Mouse (Mus musculus): ENCODE results near the gene Kif5c. TPM values are rescaled to one million over a fixed set of nuclear protein-coding genes. Genes with fewer than 3 reads are reported as not detected.

Gene Kif5c
- polyA plus RNA-seq, 1 experiment, result 0.20 TPM

- Histone ChIP-seq H3K4me1 (ENCODE audit: control insufficient read depth, insufficient read depth, insufficient read length, low read length) (no peaks in the 10 kb centered on the region), H3K27ac (replicated peaks; ENCODE audit: low read depth, low read length) (no peak overlapping the region), H3K4me3 (ENCODE audit: insufficient read depth, low read depth, low read length) (no peak overlapping the region)
Observed at GRCm38 (mm10) chr2:49712336-49712887, 93.3 kb downstream of the Kif5c start.

DNA sequence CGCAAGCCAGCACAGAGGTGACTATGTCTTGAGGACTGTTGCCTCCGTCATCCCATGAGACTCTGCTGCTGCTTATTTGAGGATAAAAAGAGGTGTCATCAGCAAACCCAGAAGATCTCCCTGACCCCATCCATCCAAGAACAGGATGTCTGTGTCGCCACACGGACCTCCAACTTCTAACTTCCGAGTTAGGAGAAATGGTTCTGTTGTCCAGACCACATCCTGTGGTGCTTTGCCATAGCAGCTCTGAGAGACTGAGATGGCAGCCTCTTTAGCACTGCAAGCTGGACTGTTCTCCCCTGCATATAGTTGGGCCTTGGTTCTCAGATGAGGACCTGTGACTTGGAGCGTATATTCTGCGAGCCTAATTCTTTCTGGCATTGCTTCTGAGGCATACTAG, 97.4 kb downstream of the Kif5c start:
- H3K4me3 ChIP-seq (ENCODE audit: insufficient read depth, low read depth, low read length), result no peak overlapping the region
- no peaks in the 10 kb centered on the region for H3K4me1 ChIP-seq (ENCODE audit: control insufficient read depth, insufficient read depth, insufficient read length, low read length)
- no peak overlapping the region for H3K27ac ChIP-seq (replicated peaks; ENCODE audit: low read depth, low read length)

- Histone ChIP-seq H3K27ac (replicated peaks; ENCODE audit: low read depth, low read length) (no peak overlapping the region), H3K4me1 (ENCODE audit: control insufficient read depth, insufficient read depth, insufficient read length, low read length) (no peaks in the 10 kb centered on the region), H3K4me3 (ENCODE audit: insufficient read depth, low read depth, low read length) (no peak overlapping the region)
Observed at GRCm38 (mm10) chr2:49717437-49718116, 98.5 kb downstream of the Kif5c start.

DNA sequence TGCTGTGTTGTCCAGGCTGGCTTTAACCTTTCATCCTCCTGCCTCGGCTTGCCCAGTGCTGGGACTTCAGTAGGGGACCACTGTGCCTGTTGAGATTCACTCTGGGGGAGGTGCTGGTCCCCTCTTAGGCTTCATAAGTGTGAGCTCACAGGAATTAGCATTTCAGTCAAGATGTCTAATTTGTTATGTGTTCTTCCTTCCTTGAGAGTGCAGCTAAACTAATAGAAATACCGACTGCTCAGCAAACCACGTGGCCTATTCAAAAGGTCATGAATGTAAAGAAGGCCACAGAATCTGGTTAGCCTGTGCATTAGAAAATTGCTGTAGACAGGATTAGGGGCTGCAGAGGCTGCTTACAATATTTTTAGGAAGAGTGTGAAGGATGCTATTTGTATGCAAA, 99.4 kb downstream of the Kif5c start:
- H3K4me3 ChIP-seq (ENCODE audit: insufficient read depth, low read depth, low read length), result no peak overlapping the region
- H3K4me1 ChIP-seq (ENCODE audit: control insufficient read depth, insufficient read depth, insufficient read length, low read length), result no peaks in the 10 kb centered on the region
- no peak overlapping the region for H3K27ac ChIP-seq (replicated peaks; ENCODE audit: low read depth, low read length)

DNA sequence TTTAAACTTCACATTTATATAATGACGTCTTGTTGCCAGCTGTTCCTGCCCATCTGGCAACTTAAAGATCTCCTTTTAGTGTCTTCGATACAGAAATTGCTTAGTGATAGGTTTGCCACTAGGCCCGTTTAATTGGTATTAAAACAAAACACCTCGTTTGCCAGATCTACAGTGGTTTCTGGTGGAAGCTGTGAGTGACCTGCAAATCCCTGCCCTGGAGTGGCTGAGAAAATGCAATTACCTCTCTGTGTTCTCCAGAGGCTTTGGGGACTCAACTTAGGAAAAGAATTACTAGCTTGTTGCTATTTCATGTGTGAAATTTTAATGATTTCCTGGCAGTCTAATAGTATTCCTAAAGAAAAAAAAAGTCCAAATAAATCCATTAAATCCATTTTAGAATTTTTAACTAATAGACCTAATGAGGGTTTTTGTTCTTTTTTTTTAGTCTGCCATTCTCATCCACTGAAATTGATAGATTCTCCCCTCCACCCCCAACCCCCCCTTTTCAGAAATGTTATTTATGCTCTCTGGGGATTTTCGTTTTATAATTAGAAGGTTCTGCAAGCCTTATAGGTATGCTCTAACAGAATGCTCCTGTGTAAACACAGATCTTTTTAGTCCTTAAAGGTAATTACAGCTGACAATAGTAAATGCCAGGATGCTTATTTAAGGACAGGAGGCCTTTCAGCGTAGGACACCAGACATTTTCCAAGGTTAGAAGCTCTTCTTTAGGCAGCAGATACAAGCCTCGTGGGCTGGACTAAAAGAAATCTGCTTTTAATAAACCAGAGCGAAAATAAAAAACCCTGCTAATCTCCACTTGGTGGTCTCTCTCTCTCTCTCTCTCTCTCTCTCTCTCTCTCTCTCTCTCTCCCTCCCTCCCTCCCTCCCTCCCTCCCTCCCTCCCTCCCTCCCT, 100.1 kb downstream of the Kif5c start:
- Histone ChIP-seq H3K27ac (replicated peaks; ENCODE audit: low read depth, low read length) (no peak overlapping the region), H3K4me1 (ENCODE audit: control insufficient read depth, insufficient read depth, insufficient read length, low read length) (no peaks in the 10 kb centered on the region), H3K4me3 (ENCODE audit: insufficient read depth, low read depth, low read length) (no peak overlapping the region)

GRCm38 (mm10) chr2:49719854-49720253, 100.8 kb downstream of the Kif5c start:
- Histone ChIP-seq H3K27ac (replicated peaks; ENCODE audit: low read depth, low read length) (no peak overlapping the region), H3K4me3 (ENCODE audit: insufficient read depth, low read depth, low read length) (no peak overlapping the region)

GRCm38 (mm10) chr2:49720343-49720742, 101.2 kb downstream of the Kif5c start:
- no peak overlapping the region for H3K27ac ChIP-seq (replicated peaks; ENCODE audit: low read depth, low read length)
- H3K4me3 ChIP-seq (ENCODE audit: insufficient read depth, low read depth, low read length), result no peak overlapping the region
- H3K4me1 ChIP-seq (ENCODE audit: control insufficient read depth, insufficient read depth, insufficient read length, low read length), result no peaks in the 10 kb centered on the region

More at GRCm38 (mm10) chr2:49719854-49720253, 100.8 kb downstream of the Kif5c start:
- no peaks in the 10 kb centered on the region for H3K4me1 ChIP-seq (ENCODE audit: control insufficient read depth, insufficient read depth, insufficient read length, low read length)

GRCm38 (mm10) chr2:49722331-49722730, 103.2 kb downstream of the Kif5c start:
- Histone ChIP-seq H3K4me3 (ENCODE audit: insufficient read depth, low read depth, low read length) (no peak overlapping the region), H3K27ac (replicated peaks; ENCODE audit: low read depth, low read length) (no peak overlapping the region), H3K4me1 (ENCODE audit: control insufficient read depth, insufficient read depth, insufficient read length, low read length) (no peaks in the 10 kb centered on the region)

DNA sequence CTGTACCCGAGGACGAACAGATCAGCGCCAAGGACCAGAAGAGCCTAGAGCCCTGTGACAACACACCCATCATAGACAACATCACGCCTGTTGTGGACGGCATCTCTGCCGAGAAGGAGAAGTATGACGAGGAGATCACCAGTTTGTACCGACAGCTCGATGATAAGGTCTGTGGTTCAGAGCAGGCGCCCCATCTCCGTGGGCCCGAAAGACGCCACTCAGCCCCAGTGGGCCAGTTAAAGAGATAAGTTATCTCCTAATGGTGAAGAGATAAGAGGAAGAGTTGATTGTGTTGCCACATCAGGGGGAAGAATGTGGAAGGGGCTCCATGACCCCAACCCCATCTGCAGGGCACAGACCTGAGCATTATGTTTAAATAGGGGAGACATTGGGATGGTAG, 103.9 kb downstream of the Kif5c start:
- H3K27ac ChIP-seq (replicated peaks; ENCODE audit: low read depth, low read length), result no peak overlapping the region
- no peak overlapping the region for H3K4me3 ChIP-seq (ENCODE audit: insufficient read depth, low read depth, low read length)
- H3K4me1 ChIP-seq (ENCODE audit: control insufficient read depth, insufficient read depth, insufficient read length, low read length), result no peaks in the 10 kb centered on the region

DNA sequence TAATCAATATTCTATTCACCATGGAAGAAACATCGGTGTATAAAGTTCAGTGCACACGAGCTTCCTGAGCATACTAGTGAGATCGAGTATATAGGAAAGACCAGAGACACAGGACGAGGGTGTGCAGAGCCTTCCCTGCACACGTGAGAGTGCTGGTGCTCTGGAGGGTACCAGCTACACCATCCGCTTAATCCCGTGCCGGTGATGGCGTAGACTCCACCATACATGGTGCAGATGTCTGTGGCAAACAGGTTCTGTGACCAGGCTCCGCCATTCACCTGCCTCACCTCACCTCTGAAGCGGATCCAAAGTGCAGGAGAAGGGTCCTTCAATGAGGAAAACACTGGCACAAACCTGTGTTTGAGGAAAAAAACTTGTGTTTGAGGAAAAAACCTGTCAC, 107.6 kb downstream of the Kif5c start:
- Histone ChIP-seq H3K4me1 (ENCODE audit: control insufficient read depth, insufficient read depth, insufficient read length, low read length) (no peaks in the 10 kb centered on the region), H3K27ac (replicated peaks; ENCODE audit: low read depth, low read length) (no peak overlapping the region), H3K4me3 (ENCODE audit: insufficient read depth, low read depth, low read length) (no peak overlapping the region)

GRCm38 (mm10) chr2:49727199-49727598, 108.1 kb downstream of the Kif5c start:
- Histone ChIP-seq H3K4me1 (ENCODE audit: control insufficient read depth, insufficient read depth, insufficient read length, low read length) (no peaks in the 10 kb centered on the region), H3K27ac (replicated peaks; ENCODE audit: low read depth, low read length) (no peak overlapping the region), H3K4me3 (ENCODE audit: insufficient read depth, low read depth, low read length) (no peak overlapping the region)

DNA sequence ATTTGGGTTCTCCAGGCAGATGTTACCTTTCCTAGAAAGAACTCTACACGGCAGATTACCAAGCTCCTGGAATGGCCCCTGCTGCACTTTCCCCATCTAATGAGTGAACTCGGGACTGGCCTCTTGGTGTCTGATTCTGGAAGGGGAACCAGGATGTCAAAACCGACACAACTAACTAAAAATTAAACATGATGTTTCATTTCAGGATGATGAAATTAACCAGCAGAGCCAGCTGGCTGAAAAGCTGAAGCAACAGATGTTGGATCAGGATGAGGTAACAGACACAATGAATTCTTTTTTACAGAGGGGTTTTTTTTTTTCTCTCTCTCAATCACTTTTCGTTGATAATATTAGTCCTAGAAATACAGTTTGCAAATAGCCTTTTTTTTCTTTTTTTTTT, 108.6 kb downstream of the Kif5c start:
- Histone ChIP-seq H3K27ac (replicated peaks; ENCODE audit: low read depth, low read length) (no peak overlapping the region), H3K4me3 (ENCODE audit: insufficient read depth, low read depth, low read length) (no peak overlapping the region)

DNA sequence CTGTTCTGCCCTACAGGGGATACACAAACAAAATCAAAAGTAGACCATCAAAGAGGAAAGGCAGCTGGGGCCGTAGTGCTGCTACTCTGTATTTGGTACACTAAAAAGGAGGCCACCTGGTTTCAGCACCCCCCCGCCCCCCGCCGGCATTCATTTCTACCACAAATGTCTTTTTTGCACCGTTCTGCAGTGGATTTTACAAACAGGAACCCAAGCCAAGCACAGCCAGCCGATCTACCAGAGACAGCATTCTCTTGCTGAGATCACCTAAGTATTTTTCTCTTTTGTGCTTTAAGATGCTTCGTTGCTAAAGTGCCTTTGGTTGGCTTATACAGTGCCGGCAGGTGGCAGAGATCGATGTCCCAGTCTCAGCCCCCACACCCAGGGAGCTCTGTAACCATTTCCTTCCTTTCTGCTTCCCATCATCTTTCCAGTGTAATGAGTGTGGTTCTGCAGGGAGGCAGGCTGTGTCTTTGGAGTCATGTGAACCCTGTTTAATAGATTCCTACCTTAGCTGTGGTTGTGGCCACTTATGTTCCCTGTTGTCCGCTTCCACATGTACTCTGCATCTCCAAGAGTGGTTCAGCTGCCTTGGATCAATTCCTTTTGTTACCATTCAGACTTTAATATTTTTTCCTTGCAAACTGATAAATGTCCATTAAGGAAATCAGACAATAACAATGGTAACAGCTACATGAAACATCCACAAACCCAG, 110.0 kb downstream of the Kif5c start:
- H3K4me1 ChIP-seq (ENCODE audit: control insufficient read depth, insufficient read depth, insufficient read length, low read length), result no peaks in the 10 kb centered on the region
- no peak overlapping the region for H3K27ac ChIP-seq (replicated peaks; ENCODE audit: low read depth, low read length)
- no peak overlapping the region for H3K4me3 ChIP-seq (ENCODE audit: insufficient read depth, low read depth, low read length)

More for the DNA sequence above, 108.6 kb downstream of the Kif5c start:
- H3K4me1 ChIP-seq (ENCODE audit: control insufficient read depth, insufficient read depth, insufficient read length, low read length), result no peaks in the 10 kb centered on the region

DNA sequence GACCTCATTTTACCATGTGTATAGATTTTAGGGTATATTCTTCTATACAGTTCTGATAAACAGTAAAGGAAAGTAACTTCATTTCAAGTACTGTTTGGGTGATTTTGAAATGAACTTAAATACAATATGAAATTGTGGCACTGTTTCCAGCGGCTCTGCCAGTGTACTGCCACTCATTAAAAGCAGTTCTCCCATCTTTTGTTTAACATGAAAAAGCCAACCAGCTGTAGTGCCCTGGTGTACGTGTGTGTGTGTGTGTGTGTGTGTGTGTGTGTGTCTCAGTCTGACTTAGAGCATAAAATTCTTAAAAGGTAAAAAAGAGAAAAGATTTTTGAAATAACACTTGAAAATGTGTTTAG, 110.5 kb downstream of the Kif5c start:
- Histone ChIP-seq H3K4me1 (ENCODE audit: control insufficient read depth, insufficient read depth, insufficient read length, low read length) (no peaks in the 10 kb centered on the region), H3K4me3 (ENCODE audit: insufficient read depth, low read depth, low read length) (no peak overlapping the region), H3K27ac (replicated peaks; ENCODE audit: low read depth, low read length) (no peak overlapping the region)

DNA sequence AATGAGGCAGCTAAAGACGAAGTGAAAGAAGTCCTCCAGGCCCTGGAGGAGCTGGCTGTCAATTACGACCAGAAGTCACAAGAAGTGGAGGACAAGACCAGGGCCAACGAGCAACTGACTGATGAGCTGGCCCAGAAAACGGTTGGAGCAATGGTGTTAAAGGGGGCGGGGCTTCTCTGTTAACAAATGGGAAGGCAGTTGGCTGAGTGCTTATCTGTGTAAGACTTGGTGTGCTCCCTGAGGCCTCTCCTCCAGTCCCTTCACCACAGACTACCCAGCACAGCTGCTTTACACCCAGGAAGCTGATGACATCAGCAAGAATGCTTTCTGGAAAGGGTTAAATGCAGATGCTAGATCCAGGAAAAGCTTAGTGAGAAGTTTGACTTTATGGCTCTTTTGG, 111.1 kb downstream of the Kif5c start:
- Histone ChIP-seq H3K4me3 (ENCODE audit: insufficient read depth, low read depth, low read length) (no peak overlapping the region), H3K4me1 (ENCODE audit: control insufficient read depth, insufficient read depth, insufficient read length, low read length) (no peaks in the 10 kb centered on the region), H3K27ac (replicated peaks; ENCODE audit: low read depth, low read length) (no peak overlapping the region)

Measured in brown adipose tissue, adult 24 weeks (tissue).